Mouse (Mus musculus) intestine, embryonic 16.5 days (tissue): ENCODE results near the gene Arl11. TPM values are rescaled to one million over a fixed set of nuclear protein-coding genes. Genes with fewer than 3 reads are reported as not detected.

Source experiments
- ATAC-seq: fragments of 200-750 bp; cut with Nextera tagmentation; 2 replicates; pipeline ENCODE4 v1.8.0; 2017; ENCODE audit warnings: moderate TSS enrichment, moderate library complexity
- H3K27ac ChIP-seq: fragments of 300-500 bp; sonication (generic); 2 replicates; pipeline ENCODE4 v1.5.1; 2014; ENCODE audit warnings: mild to moderate bottlenecking, low read length
- H3K27me3 ChIP-seq: fragments of 300-500 bp; sonication (generic); replicated peaks from 2 replicates; pipeline ENCODE4 v1.6.1; 2014; ENCODE audit warnings: low read length, control low read depth, mixed read lengths; ENCODE audit not compliant: control insufficient read depth, insufficient read depth
- H3K36me3 ChIP-seq: fragments of 300-500 bp; sonication (generic); 2 replicates; pipeline ENCODE4 v1.6.1; 2014; ENCODE audit warnings: low read length, control low read depth; ENCODE audit not compliant: control insufficient read depth, insufficient read depth
- H3K4me1 ChIP-seq: fragments of 300-500 bp; sonication (generic); 2 replicates; pipeline ENCODE4 v1.6.1; 2014; ENCODE audit warnings: low read length, control low read depth, mixed read lengths; ENCODE audit not compliant: control insufficient read depth, insufficient read depth
- H3K4me2 ChIP-seq: fragments of 300-500 bp; sonication (generic); 2 replicates; pipeline ENCODE4 v1.6.1; 2014; ENCODE audit warnings: low read depth, low read length, control low read depth
- H3K4me3 ChIP-seq: fragments of 300-500 bp; sonication (generic); 2 replicates; pipeline ENCODE4 v1.5.1; 2014; ENCODE audit warnings: mild to moderate bottlenecking, low read length
- H3K9ac ChIP-seq: fragments of 300-500 bp; sonication (generic); 2 replicates; pipeline ENCODE4 v1.6.1; 2014; ENCODE audit warnings: low read depth, low read length
- H3K9me3 ChIP-seq: fragments of 300-500 bp; sonication (generic); 2 replicates; pipeline ENCODE4 v1.6.1; 2016; ENCODE audit warnings: low read length, control low read depth; ENCODE audit not compliant: control insufficient read depth
- WGBS: fragments of 180-500 bp; shearing (Covaris S2); extraction: QIAGEN DNeasy Blood & Tissue Kit; methylation state at CpG from one replicate; pipeline ENCODE4 v1.1.7; 2014; 5-methylcytosine and 5-hydroxymethylcytosine counted together
- polyA plus RNA-seq: library from polyadenylated mRNA; unstranded; fragments of >200 nt; fragmentation: Nextera tagmentation; extraction: Ambion mirVana; gene quantifications from 2 replicates; pipeline ENCODE4 v1.2.1, GENCODE M21; 2015

Gene Arl11
- polyA plus RNA-seq, 1 experiment from 2014 or later, result 1.0 TPM

DNA sequence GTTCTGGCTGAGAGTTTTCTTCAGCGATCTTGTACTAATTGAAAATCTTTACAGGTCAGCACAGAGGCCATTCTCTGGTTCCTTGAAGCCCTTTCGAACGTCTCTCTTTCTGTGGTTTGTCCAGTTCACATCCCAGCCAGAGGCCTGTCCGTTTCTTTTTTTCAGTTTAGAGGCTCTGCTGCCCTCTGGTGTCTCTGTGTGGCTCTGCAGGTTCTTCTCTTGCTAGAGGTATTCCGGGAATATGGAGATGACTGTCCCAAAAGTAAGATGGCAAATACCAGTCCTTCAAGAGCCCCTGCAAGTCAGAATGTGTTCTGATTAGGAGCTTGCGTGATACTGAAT lies 14.8 kb upstream of the Arl11 start:
- Histone ChIP-seq H3K9ac (no peak overlapping the region), H3K27ac (no peak overlapping the region), H3K27me3 (no peaks in the 10 kb centered on the region), H3K4me3 (no peak overlapping the region), H3K36me3 (no peaks in the 10 kb centered on the region), H3K4me2 (no peak overlapping the region), H3K4me1 (no peaks in the 10 kb centered on the region), H3K9me3 (no peaks in the 10 kb centered on the region)
- WGBS, result 20% methylated on average over 6 of the region's 6 CpGs
- ATAC-seq, result no peak

DNA sequence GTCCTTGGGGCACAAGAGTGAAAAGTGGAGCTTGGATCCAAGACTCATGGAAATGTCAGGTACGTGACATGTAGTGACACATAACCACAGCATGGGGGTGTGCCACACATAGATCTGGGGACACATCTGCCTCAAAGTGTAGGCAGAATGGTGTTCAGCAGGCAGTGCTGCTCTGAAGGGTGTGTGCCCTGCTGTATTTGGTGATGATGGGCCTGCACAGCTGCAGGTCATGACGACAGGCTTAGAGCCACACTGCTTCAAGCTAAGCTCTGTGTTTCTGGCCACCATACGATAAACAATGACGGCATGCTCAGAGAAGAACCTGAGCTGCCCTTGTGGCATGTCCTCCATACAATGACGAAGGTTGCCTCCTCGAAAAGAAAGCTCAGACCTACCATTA lies 9.7 kb upstream of the Arl11 start:
- Histone ChIP-seq H3K27me3 (no peaks in the 10 kb centered on the region), H3K9ac (no peak overlapping the region), H3K36me3 (no peaks in the 10 kb centered on the region), H3K4me2 (no peak overlapping the region), H3K27ac (no peak overlapping the region), H3K4me3 (no peak overlapping the region), H3K9me3 (no peaks in the 10 kb centered on the region), H3K4me1 (no peaks in the 10 kb centered on the region)
- WGBS, result 84% methylated on average over 6 of the region's 6 CpGs
- ATAC-seq, result no peak

DNA sequence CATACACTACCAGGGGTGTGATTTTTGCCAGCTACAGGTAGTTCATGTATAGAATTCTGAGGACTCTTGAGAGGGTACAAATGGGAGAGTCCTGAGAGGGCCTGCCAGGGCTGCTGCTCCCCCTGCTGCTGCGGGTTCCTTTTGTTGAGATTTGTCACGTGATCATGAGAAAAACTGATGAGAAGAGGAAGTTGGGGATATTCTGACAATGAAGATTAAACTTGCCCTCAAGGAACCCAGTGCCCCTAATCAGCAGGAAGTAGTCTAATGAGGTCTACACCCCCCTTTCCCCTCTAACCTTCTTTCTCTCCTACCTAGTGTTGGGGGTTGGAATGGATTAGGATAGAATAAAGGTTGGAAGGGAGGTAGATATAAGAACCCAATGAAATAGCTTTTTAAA lies 8.2 kb upstream of the Arl11 start:
- no peaks in the 10 kb centered on the region for H3K4me1 ChIP-seq
- H3K27ac ChIP-seq, result no peak overlapping the region
- H3K27me3 ChIP-seq, result no peaks in the 10 kb centered on the region
- no peak for ATAC-seq
- H3K9ac ChIP-seq, result no peak overlapping the region
- WGBS, result 69% methylated on average over 2 of the region's 2 CpGs
- H3K4me3 ChIP-seq, result no peak overlapping the region
- H3K36me3 ChIP-seq, result no peaks in the 10 kb centered on the region
- H3K4me2 ChIP-seq, result no peak overlapping the region
- no peaks in the 10 kb centered on the region for H3K9me3 ChIP-seq

DNA sequence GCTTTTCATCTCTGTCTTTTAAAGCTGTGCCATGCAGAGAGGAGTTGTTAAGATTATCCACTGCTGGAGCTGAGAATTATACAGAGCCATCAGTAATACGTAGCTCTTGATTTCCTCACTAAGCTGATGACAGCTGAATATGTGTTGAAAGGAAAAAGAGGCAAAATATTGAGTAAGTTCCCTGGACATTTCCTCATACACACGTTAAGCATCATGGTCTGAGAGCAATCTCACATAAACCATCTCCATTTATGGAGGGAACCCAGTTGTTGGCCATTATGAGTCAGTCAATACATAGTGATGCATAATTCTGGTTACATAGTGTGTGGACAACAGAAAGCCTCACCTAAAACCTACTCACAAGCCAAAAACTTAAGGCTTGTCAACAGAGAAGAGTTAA lies 7.1 kb upstream of the Arl11 start:
- Histone ChIP-seq H3K4me1 (no peaks in the 10 kb centered on the region), H3K27me3 (no peaks in the 10 kb centered on the region), H3K36me3 (no peaks in the 10 kb centered on the region), H3K9me3 (no peaks in the 10 kb centered on the region), H3K4me2 (no peak overlapping the region), H3K27ac (no peak overlapping the region), H3K4me3 (no peak overlapping the region), H3K9ac (no peak overlapping the region)
- WGBS, result 66% methylated on average over 2 of the region's 2 CpGs
- no peak for ATAC-seq

DNA sequence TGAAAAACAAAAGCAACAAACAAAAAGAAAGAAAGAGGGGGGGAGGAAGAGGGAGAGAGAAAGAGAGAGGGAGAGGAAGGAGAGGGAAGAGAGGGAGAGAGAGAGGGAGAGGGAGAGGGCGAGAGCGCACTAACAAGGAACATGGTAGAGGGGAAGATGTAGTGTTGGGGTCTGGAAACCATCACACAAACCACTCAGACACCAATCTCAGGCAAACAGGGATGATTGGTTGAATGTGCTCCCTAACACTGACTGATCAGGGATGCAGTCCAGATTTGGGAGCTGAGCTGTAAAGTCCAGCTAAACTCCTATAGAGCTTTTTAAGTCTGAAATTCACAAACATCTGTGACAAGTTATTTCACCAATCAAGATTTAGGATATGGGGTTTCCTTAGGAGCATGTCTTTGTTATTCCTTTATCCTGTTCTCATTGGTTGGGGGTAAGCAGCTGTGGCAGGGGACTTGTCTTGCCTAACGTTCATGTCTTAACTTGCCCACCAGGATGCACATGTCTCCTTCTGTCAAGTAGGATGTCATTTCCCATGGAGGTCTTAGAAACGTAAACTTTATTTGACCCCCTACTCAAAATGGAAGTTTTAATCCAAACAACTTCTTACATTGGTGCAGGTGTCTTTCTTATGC lies 5.5 kb upstream of the Arl11 start:
- 57% methylated on average over 4 of the region's 4 CpGs for WGBS
- no peak overlapping the region for H3K9ac ChIP-seq
- ATAC-seq, result no peak
- no peaks in the 10 kb centered on the region for H3K36me3 ChIP-seq
- no peak overlapping the region for H3K27ac ChIP-seq
- no peaks in the 10 kb centered on the region for H3K9me3 ChIP-seq
- no peaks in the 10 kb centered on the region for H3K4me1 ChIP-seq
- no peaks in the 10 kb centered on the region for H3K27me3 ChIP-seq
- H3K4me2 ChIP-seq, result no peak overlapping the region
- no peak overlapping the region for H3K4me3 ChIP-seq

DNA sequence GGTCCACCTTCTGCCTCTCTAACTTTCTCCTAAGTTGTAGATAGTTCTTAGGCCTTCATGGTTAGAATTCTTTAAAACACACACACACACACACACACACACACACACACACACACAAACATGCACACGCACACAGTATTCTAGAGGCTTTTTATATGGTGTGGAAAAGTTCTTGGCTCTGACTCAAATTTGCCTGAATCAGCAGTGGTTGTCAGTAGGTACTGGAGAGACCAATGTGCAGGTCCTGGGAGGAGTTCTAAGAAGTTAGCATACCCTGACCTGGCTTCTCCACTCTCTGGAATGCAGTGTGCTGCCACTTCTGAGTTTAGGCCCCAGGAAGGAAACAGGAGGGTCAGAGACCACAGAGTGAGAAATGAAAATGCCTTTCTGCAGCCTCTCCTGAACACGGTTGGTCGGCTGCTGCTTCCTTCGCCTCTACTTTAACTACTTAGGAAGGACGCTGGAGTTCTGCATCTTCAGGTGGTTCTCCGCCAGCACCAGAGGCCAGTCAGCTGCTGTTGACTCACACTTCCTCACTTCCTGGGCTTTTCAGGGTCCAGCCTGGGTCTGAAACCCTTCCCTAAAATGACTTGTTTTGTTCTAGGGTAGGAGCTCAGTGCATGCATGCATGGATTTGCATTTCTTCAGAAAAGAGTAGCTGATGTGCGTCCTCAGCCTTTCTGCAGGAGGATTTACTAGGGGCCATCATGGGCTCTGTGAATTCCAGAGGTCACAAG lies 651 bp downstream of the Arl11 start:
- H3K36me3 ChIP-seq, result no peaks in the 10 kb centered on the region
- H3K4me1 ChIP-seq, result no peaks in the 10 kb centered on the region
- H3K4me2 ChIP-seq, result no peak overlapping the region
- no peak overlapping the region for H3K9ac ChIP-seq
- H3K27me3 ChIP-seq, result no peaks in the 10 kb centered on the region
- H3K27ac ChIP-seq, result no peak overlapping the region; the same call in 1 of the 2 replicates
- no peak overlapping the region for H3K4me3 ChIP-seq
- no peaks in the 10 kb centered on the region for H3K9me3 ChIP-seq
- ATAC-seq, result no peak
- 61% methylated on average over 7 of the region's 7 CpGs for WGBS

DNA sequence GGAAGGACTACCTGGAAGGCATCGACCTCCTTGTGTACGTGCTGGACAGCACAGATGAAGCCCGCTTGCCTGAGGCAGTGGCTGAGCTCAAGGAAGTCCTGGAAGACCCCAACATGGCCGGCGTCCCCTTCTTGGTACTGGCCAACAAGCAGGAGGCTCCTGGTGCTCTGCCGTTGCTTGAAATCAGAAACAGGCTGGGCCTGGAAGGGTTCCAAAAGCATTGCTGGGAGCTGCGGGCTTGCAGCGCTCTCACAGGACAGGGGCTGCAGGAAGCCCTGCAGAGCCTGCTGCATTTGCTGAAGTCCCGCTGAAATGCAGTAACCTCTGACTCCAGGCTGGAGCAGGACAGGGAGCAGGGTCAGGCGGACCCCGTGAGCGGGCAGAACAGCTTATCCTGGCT lies 1.4 kb downstream of the Arl11 start:
- no peaks in the 10 kb centered on the region for H3K4me1 ChIP-seq
- WGBS, result 61% methylated on average over 12 of the region's 12 CpGs
- no peak overlapping the region for H3K4me2 ChIP-seq
- H3K36me3 ChIP-seq, result no peaks in the 10 kb centered on the region
- H3K4me3 ChIP-seq, result no peak overlapping the region
- no peaks in the 10 kb centered on the region for H3K9me3 ChIP-seq
- no peak overlapping the region for H3K9ac ChIP-seq
- H3K27ac ChIP-seq, result no peak overlapping the region
- ATAC-seq, result no peak
- H3K27me3 ChIP-seq, result no peaks in the 10 kb centered on the region

DNA sequence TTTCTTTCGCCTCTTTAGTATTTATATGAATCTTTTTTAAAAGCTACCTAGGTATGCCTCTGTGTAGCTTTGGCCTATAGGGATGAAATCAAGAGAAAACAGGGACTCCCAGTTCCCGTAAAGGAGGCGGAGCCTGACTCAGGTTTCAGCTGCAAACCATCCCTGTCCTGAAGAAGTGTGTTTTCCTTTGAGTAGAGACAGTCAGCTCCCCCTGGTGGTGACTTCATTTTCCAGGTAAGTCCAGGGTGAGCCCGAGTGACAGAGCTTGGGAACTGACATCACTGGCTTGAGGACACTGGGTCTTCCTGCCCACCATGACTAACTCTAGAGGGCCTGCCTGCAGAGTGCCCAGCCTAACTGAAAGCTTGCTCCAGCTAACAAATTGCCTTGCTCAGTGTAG lies 7.3 kb downstream of the Arl11 start:
- Histone ChIP-seq H3K27ac (no peak overlapping the region), H3K27me3 (no peaks in the 10 kb centered on the region), H3K4me1 (no peaks in the 10 kb centered on the region), H3K4me3 (no peak overlapping the region), H3K9me3 (no peaks in the 10 kb centered on the region), H3K9ac (no peak overlapping the region), H3K36me3 (no peaks in the 10 kb centered on the region), H3K4me2 (no peak overlapping the region)
- WGBS, result 35% methylated on average over 4 of the region's 4 CpGs
- ATAC-seq, result peak; percentile 34; the same call in 1 of the 2 replicates

DNA sequence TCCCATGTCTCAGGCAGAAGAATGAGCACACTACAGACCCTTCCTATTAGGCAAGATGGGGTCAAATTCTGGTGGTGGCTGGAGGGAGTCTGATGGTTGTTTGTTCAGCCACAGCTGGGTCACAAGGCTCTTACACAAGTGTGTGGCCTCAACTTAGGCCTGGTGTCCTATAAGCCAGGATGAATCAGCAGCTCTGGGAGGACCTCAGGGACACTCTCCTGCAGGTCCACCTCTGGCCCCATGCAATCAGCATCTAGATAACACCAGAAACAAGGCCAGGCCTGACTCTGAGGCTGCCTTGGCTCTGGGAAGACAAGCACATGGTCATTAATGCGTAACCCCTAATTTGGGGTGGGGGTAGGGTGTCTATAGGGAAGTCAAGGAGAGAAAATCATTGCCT lies 11.2 kb downstream of the Arl11 start:
- ATAC-seq, result peak; percentile 90
- no peaks in the 10 kb centered on the region; the same call in 1 of the 2 replicates for H3K9me3 ChIP-seq

More for the DNA sequence above, 11.2 kb downstream of the Arl11 start:
- Histone ChIP-seq H3K4me3 (no peak overlapping the region), H3K4me1 (no peaks in the 10 kb centered on the region), H3K27ac (no peak overlapping the region), H3K9ac (no peak overlapping the region), H3K4me2 (no peak overlapping the region), H3K27me3 (no peaks in the 10 kb centered on the region), H3K36me3 (no peaks in the 10 kb centered on the region)
- WGBS, result 84% methylated on average over 1 of the region's 1 CpGs
